Mouse (Mus musculus): ENCODE measurements around the gene Nudt15.

Gene Nudt15

DNA sequence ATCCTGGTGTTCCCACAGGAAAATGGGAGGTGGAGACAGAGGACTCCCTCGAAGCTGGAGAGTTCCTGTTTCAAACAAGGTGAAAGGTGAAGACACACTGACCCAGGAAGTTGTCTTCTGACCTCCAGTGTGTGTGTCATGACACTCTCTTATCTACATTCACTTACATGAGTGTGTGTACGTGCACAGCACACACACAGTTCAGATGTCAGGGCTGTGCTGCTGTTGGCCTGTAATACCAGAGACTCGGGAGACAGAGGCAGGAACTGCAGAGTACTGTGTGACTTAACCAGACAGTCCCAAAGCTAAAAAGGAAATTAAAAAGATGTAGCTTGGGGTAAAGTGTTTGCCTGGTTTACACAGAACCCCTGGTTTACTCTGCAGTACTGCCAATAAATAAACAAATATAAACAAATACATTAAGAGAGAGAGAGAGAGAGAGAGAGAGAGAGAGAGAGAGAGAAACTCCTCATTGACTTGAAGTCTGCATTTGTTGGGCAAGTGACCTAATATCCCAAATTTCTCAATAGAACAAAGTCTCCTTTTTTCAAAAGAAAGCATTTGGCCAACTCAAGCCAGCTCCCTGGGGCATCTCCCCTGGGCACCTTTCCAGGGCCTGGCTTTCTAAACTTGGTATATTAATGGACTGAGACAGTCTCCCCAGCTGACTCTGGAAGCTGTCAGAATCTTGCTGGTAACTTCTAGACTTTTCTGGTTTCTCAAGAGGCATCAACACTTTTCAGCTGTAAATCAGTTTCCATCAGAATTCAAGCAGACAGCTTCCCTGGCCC lies 74.2 kb downstream of the Nudt15 start:
- DNase-seq (ENCODE audit: inconsistent ontology term): peak; percentile 98

DNA sequence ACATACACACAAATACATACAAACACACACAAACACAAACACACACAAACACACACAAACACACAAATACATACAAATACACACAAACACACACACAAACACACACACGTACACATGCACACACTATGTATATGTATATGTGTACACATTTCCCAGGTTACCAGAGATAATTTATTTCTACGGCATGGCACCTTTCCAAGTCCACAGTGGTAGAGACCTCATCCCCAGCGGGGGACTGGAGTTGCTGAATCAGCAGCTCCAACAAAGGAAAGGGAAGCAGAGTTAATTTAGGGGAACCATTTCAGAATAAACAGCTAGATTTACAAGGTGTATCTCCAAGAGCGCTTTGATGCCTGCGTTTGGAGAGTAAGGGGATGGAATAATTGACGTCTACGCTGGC lies 75.8 kb downstream of the Nudt15 start:
- DNase-seq (ENCODE audit: inconsistent ontology term): no peak

- DNase-seq (ENCODE audit: inconsistent ontology term): no peak
Measured at GRCm38 (mm10) chr14:73470593-73470992, 77.4 kb downstream of the Nudt15 start.

GRCm38 (mm10) chr14:73469506-73469905 lies 78.5 kb downstream of the Nudt15 start:
- no peak for DNase-seq (ENCODE audit: inconsistent ontology term)

Measured in Muller cell, postnatal 12 days (primary cell).